Mouse (Mus musculus) liver, postnatal 0 days (tissue): ENCODE data around the gene Chd9.

Source experiments
- CTCF ChIP-seq: sonication (generic); IDR thresholded peaks from 2 replicates; pipeline ENCODE4 v1.5.1; 2016; ENCODE audit warnings: antibody characterized with exemption, low read depth
- EP300 ChIP-seq: IDR thresholded peaks from 2 replicates; pipeline ENCODE4 v1.6.1; 2016; ENCODE audit warnings: antibody characterized with exemption, low read depth, mild to moderate bottlenecking

GRCm38 (mm10) chr8:91019726-91020125 is 191.6 kb downstream of the Chd9 start:
- TF ChIP-seq EP300 (no peak), CTCF (peak; percentile 92)
